In the genomic region with DNA sequence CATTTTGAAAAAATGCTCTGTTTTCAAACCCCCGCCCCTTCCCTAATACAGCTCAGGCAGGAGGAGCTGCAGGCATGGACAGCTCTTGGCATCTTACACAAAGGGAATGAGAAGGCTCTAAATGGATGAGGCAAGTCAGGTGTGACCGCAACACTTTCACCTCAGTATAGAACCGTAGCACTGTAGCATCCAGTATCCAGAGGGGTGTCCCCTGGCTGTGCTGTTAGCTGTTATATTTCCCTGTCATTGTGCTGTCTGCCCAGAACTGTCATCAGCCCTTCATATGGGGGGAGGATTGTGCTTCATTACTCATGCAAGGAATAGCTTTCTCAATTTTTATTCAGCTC, we compare ENCODE assay signal across 18 mouse cellular contexts.
DNase-seq lines count a peak whose midpoint lies in the region; ATAC-seq and TF ChIP-seq lines count a peak whose summit lies in the region.
"Had no signal": no experiment of that assay in that cellular context is flagged by ENCODE, and none has a peak within 500 bp of the region (broad histone marks: within the 10 kb centered on the region; RNA-seq: fewer than 3 reads in every experiment).

No protein-coding gene starts in this region.

- H3K27me3 ChIP-seq in heart, embryonic 10.5 days (ENCODE audit: insufficient read depth, poor library complexity, severe bottlenecking): no peaks in the 10 kb centered on the region
- H3K27me3 ChIP-seq in midbrain, embryonic 13.5 days: peaks cover 23% of the 10 kb centered on the region
- H3K27me3 ChIP-seq in midbrain, embryonic 11.5 days (ENCODE audit: control insufficient read depth, insufficient read depth, low read length): no peaks in the 10 kb centered on the region; the same call in 1 of the 2 replicates
- no peaks in the 10 kb centered on the region for H3K27me3 ChIP-seq in midbrain, embryonic 15.5 days (replicated peaks)
- H3K27me3 ChIP-seq in kidney, adult 2 months (replicated peaks; ENCODE audit: control insufficient read depth, insufficient read depth, low read length): no peaks in the 10 kb centered on the region
- H3K27me3 ChIP-seq: embryonic facial prominence, embryonic 12.5 days had no signal

- no peak for TF ChIP-seq POLR2A in kidney, adult 2 months (IDR thresholded peaks at IDR 0.05; ENCODE audit: low read depth, low read length)

- no peaks in the 10 kb centered on the region for H3K4me1 ChIP-seq in heart, embryonic 10.5 days
- peaks cover 18% of the 10 kb centered on the region for H3K4me1 ChIP-seq in midbrain, embryonic 13.5 days (replicated peaks)
- peaks cover 10% of the 10 kb centered on the region for H3K4me1 ChIP-seq in midbrain, embryonic 11.5 days (ENCODE audit: control insufficient read depth, insufficient read depth, low read length)
- H3K4me1 ChIP-seq in midbrain, embryonic 15.5 days: peaks cover 12% of the 10 kb centered on the region; the same call in 1 of the 2 replicates
- H3K4me1 ChIP-seq in kidney, adult 2 months (ENCODE audit: control insufficient read depth, insufficient read depth, low read length): no peaks in the 10 kb centered on the region
- H3K4me1 ChIP-seq: embryonic facial prominence, embryonic 12.5 days had no signal

- no peak for DNase-seq in heart, embryonic 10.5 days (ENCODE audit: low spot score)
- no peak for DNase-seq in heart, adult 8-10 months (ENCODE audit: low spot score)
- no peak for DNase-seq in midbrain, embryonic 11.5 days (ENCODE audit: low spot score, missing footprints)
- no peak for DNase-seq in kidney, adult 2 months
- no peak for DNase-seq in urinary bladder, adult 18-20 months (ENCODE audit: low spot score in 2 of 2)
- DNase-seq: cerebellum, adult 8-10 months; gastrocnemius, postnatal 14 days; kidney, adult 18-20 months; kidney, postnatal 10 days; liver, postnatal 0 days; lung, postnatal 10 days; right cerebral cortex, postnatal 4 days; thymus, adult 2 months had no signal

- H3K4me2 ChIP-seq in midbrain, embryonic 13.5 days (replicated peaks): no peak overlapping the region
- H3K4me2 ChIP-seq in midbrain, embryonic 11.5 days: no peak overlapping the region
- H3K4me2 ChIP-seq in midbrain, embryonic 15.5 days: no peak overlapping the region
- H3K4me2 ChIP-seq: embryonic facial prominence, embryonic 12.5 days had no signal

- H3K9me3 ChIP-seq in heart, embryonic 10.5 days: no peaks in the 10 kb centered on the region
- H3K9me3 ChIP-seq in midbrain, embryonic 13.5 days: no peaks in the 10 kb centered on the region
- no peaks in the 10 kb centered on the region for H3K9me3 ChIP-seq in midbrain, embryonic 11.5 days (ENCODE audit: control insufficient read depth, low read length)
- H3K9me3 ChIP-seq in midbrain, embryonic 15.5 days: no peaks in the 10 kb centered on the region
- H3K9me3 ChIP-seq: embryonic facial prominence, embryonic 12.5 days had no signal

- no peak overlapping the region for H3K9ac ChIP-seq in midbrain, embryonic 13.5 days (replicated peaks)
- H3K9ac ChIP-seq in midbrain, embryonic 11.5 days (ENCODE audit: low read length): no peak overlapping the region
- H3K9ac ChIP-seq in midbrain, embryonic 15.5 days: no peak overlapping the region
- H3K9ac ChIP-seq: embryonic facial prominence, embryonic 12.5 days; liver, postnatal 0 days had no signal

- H3K4me3 ChIP-seq in heart, embryonic 10.5 days: no peak overlapping the region
- H3K4me3 ChIP-seq in midbrain, embryonic 13.5 days (replicated peaks): no peak overlapping the region
- H3K4me3 ChIP-seq in midbrain, embryonic 11.5 days (ENCODE audit: low read depth, low read length): no peak overlapping the region
- H3K4me3 ChIP-seq in midbrain, embryonic 15.5 days: no peak overlapping the region
- H3K4me3 ChIP-seq in kidney, adult 2 months (ENCODE audit: insufficient read depth, low read depth, low read length): no peak overlapping the region
- H3K4me3 ChIP-seq: embryonic facial prominence, embryonic 12.5 days; erythroblast, embryonic 14.5 days; left cerebral cortex, adult 2 months had no signal

- 91% methylated on average over 3 of the region's 3 CpGs for WGBS in heart, embryonic 10.5 days
- WGBS in midbrain, embryonic 13.5 days: 68% methylated on average over 3 of the region's 3 CpGs
- 65% methylated on average over 3 of the region's 3 CpGs for WGBS in midbrain, embryonic 11.5 days
- WGBS in midbrain, embryonic 15.5 days: 57% methylated on average over 3 of the region's 3 CpGs
- WGBS in kidney, adult 2 months: 87% methylated on average over 3 of the region's 3 CpGs

- 0 out of 2 replicates have a peak, but pooled peaks have one; percentile 30 for ATAC-seq in midbrain, embryonic 13.5 days
- ATAC-seq in midbrain, embryonic 11.5 days (ENCODE audit: low FRiP score): no peak
- 0 out of 2 replicates have a peak, but pooled peaks have one; percentile 52 for ATAC-seq in midbrain, embryonic 15.5 days (replicated peaks)
- ATAC-seq: liver, postnatal 0 days had no signal

- 0 out of 2 replicates have a peak overlapping the region, but pooled peaks have one; percentile 10 for H3K27ac ChIP-seq in heart, embryonic 10.5 days
- H3K27ac ChIP-seq in midbrain, embryonic 13.5 days: no peak overlapping the region
- H3K27ac ChIP-seq in midbrain, embryonic 11.5 days (ENCODE audit: low read depth, low read length): no peak overlapping the region
- H3K27ac ChIP-seq in midbrain, embryonic 15.5 days: no peak overlapping the region
- no peak overlapping the region for H3K27ac ChIP-seq in kidney, adult 2 months (ENCODE audit: insufficient read depth, low read depth, low read length)
- H3K27ac ChIP-seq: embryonic facial prominence, embryonic 12.5 days; left cerebral cortex, adult 2 months had no signal

- no peaks in the 10 kb centered on the region for H3K36me3 ChIP-seq in heart, embryonic 10.5 days
- no peaks in the 10 kb centered on the region for H3K36me3 ChIP-seq in midbrain, embryonic 13.5 days
- H3K36me3 ChIP-seq in midbrain, embryonic 11.5 days (ENCODE audit: control insufficient read depth, insufficient read depth, low read length): no peaks in the 10 kb centered on the region
- no peaks in the 10 kb centered on the region for H3K36me3 ChIP-seq in midbrain, embryonic 15.5 days (replicated peaks)
- no peaks in the 10 kb centered on the region for H3K36me3 ChIP-seq in kidney, adult 2 months (ENCODE audit: control insufficient read depth, insufficient read depth, low read length)
- H3K36me3 ChIP-seq: embryonic facial prominence, embryonic 12.5 days had no signal

- no peak for TF ChIP-seq CTCF in kidney, adult 2 months (conservative IDR thresholded peaks at IDR 0.05; ENCODE audit: insufficient read depth, insufficient read length, low read depth, low read length)
